Mouse (Mus musculus) brain, embryonic 14.5 days (tissue): ENCODE measurements around the gene Tpgs1.

Source experiments
- CTCF ChIP-seq: fragments of 200-500 bp; IDR thresholded peaks from 2 replicates; pipeline ENCODE4 v1.5.1; 2012; ENCODE audit warnings: inconsistent platforms, mild to moderate bottlenecking, moderate library complexity, borderline replicate concordance; ENCODE audit not compliant: insufficient read depth, insufficient read length; ENCODE audit errors: extremely low read depth
- POLR2A ChIP-seq: fragments of 200-500 bp; IDR thresholded peaks from 2 replicates; pipeline ENCODE4 v1.6.1; 2012; ENCODE audit warnings: mild to moderate bottlenecking, inconsistent platforms, borderline replicate concordance; ENCODE audit not compliant: poor library complexity, insufficient read depth, insufficient read length, severe bottlenecking; ENCODE audit errors: extremely low read depth

DNA sequence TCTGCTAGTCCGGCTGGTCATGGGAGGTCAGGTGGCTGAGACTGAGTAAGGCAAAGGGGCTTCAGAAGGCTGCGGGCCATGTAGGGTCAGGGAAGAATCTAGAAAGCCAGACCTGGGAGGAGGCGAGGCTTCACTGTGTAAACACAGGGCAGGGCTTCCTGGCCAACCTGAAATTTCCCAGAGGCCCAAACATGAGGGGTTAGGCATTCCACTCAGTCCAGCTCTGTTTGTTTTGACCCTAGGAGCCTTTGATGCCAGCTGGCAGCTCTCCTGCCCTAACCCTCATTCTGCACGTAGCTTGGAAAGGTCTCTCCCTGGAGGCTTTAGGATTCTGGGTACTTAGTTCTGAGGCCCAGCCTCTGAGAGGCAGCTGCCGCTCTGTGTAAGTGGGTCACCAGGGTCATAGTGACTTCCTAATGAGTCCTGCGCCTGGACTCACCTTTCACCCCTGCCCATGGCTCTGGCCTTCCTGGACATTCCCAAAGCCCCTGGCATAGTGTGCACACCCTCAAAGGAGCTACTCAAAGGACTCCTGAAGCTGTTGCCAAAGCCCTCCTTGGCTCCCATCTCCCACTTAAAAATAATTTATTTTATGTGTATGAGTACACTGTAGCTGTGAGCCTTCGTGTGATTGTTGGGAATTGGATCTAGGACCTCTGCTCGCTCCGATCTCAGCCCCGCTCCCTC is 32.4 kb downstream of the Tpgs1 start:
- TF ChIP-seq CTCF = no peak
- TF ChIP-seq POLR2A = no peak
